Mouse (Mus musculus): ENCODE data around the gene Gm1330. TPM values are rescaled to one million over a fixed set of nuclear protein-coding genes. Genes with fewer than 3 reads are reported as not detected.
"Not testable (repeated sequence)": the region's sequence is repeated elsewhere in the genome, so short reads cannot be mapped to it uniquely, and the experiment has no call there.

Gene Gm1330
- total RNA-seq (2014; rRNA removed) (not detected in 2 replicates), polyA plus RNA-seq (2015; fragmentation: Nextera tagmentation; extraction: Ambion mirVana) (not detected in 2 replicates)

DNA sequence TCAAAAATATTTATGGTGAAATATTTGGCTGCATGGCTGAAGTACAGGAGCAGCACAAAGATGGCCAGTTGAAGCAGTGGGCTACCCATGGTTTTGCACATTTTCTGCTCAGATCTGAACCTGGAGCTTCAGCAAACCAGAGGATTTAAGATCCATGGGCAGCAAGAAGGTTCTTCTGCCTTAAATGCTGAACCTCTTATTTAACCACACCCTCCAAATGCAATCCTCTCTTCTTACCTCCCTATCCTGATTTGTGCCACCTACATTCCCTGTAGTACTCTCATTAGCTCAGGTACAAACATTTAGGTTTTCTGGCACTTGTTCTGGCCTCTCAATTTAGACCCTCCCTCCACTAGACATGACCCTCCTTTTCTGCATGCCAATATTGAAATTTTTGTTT, at the start of gene Gm1330:
Gene Gm1330 (minus strand): TSS at position 101 of the 400 bp plus-strand sequence.
- no peak within 1 kb of the TSS for H3K27ac ChIP-seq
- no peak for ATAC-seq

GRCm38 (mm10) chr2:149017137-149017536, 14.1 kb upstream of the Gm1330 start, which contains the start of gene Gm10750:
Gene Gm10750 (minus strand): TSS chr2:149017237.
- H3K4me2 ChIP-seq (ENCODE audit: low read depth, low read length); H3K9ac ChIP-seq (replicated peaks; ENCODE audit: low read length); H3K4me1 ChIP-seq (ENCODE audit: insufficient read depth, low read length); H3K27me3 ChIP-seq (ENCODE audit: insufficient read depth, low read length); H3K36me3 ChIP-seq (ENCODE audit: insufficient read depth, low read length); H3K4me3 ChIP-seq (ENCODE audit: low read length); DNase-seq (ENCODE audit: low spot score); H3K27ac ChIP-seq; ATAC-seq; H3K9me3 ChIP-seq (ENCODE audit: low read length): not testable (repeated sequence)
- WGBS = 73% methylated on average over 5 of the region's 5 CpGs

More for the DNA sequence above, at the start of gene Gm1330:
- DNase-seq (ENCODE audit: low spot score) = no peak
- Histone ChIP-seq H3K4me1 (ENCODE audit: insufficient read depth, low read length) (no peaks in the 10 kb centered on the region), H3K36me3 (ENCODE audit: insufficient read depth, low read length) (no peaks in the 10 kb centered on the region), H3K4me2 (ENCODE audit: low read depth, low read length) (no peak within 1 kb of the TSS), H3K27me3 (ENCODE audit: insufficient read depth, low read length) (no peaks in the 10 kb centered on the region), H3K9me3 (ENCODE audit: low read length) (no peaks in the 10 kb centered on the region), H3K9ac (replicated peaks; ENCODE audit: low read length) (no peak within 1 kb of the TSS), H3K4me3 (ENCODE audit: low read length) (no peak within 1 kb of the TSS)
- TF ChIP-seq CTCF (IDR thresholded peaks at IDR 0.05; ENCODE audit: low read depth) = no peak

DNA sequence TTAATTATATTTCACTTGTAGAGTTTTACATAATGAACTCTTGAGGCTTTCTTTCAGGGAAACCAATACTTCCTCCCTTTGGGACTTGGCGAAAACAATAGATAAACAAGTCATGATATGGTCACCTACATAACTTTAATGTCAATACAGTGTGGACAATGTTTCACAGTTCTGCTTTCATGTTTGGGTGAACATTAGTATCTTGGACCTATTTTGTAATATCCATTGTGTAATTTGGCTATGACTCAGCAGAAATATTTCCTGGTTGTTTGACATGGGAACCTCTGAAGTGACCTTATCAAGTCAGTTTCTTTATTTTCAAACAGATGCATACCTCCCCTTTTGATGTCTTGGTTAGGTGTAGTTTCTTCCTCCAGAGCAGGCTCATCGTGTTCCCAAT, 1.8 kb upstream of the Gm1330 start:
- Histone ChIP-seq H3K4me1 (ENCODE audit: insufficient read depth, low read length) (no peaks in the 10 kb centered on the region), H3K9ac (replicated peaks; ENCODE audit: low read length) (no peak overlapping the region), H3K4me3 (ENCODE audit: low read length) (no peak overlapping the region), H3K9me3 (ENCODE audit: low read length) (no peaks in the 10 kb centered on the region), H3K4me2 (ENCODE audit: low read depth, low read length) (no peak overlapping the region), H3K36me3 (ENCODE audit: insufficient read depth, low read length) (no peaks in the 10 kb centered on the region), H3K27ac (no peak overlapping the region), H3K27me3 (ENCODE audit: insufficient read depth, low read length) (no peaks in the 10 kb centered on the region)
- 76% methylated on average over 2 of the region's 2 CpGs for WGBS
- TF ChIP-seq CTCF (IDR thresholded peaks at IDR 0.05; ENCODE audit: low read depth) = no peak
- DNase-seq (ENCODE audit: low spot score) = no peak
- ATAC-seq = no peak

- Histone ChIP-seq H3K4me1 (ENCODE audit: insufficient read depth, low read length) (no peaks in the 10 kb centered on the region), H3K27me3 (ENCODE audit: insufficient read depth, low read length) (no peaks in the 10 kb centered on the region), H3K9me3 (ENCODE audit: low read length) (no peaks in the 10 kb centered on the region), H3K4me2 (ENCODE audit: low read depth, low read length) (no peak overlapping the region), H3K9ac (replicated peaks; ENCODE audit: low read length) (no peak overlapping the region), H3K27ac (no peak overlapping the region), H3K36me3 (ENCODE audit: insufficient read depth, low read length) (no peaks in the 10 kb centered on the region), H3K4me3 (ENCODE audit: low read length) (no peak overlapping the region)
- no peak for TF ChIP-seq CTCF (IDR thresholded peaks at IDR 0.05; ENCODE audit: low read depth)
- WGBS = 89% methylated on average over 2 of the region's 2 CpGs
- ATAC-seq = no peak
- no peak for DNase-seq (ENCODE audit: low spot score)
These were observed 7.9 kb downstream of the Gm1330 start for GRCm38 (mm10) chr2:148995133-148995532.

Other genes starting within 250 kb of the Gm1330 start
- gene Cst11, start 231.8 kb downstream of the Gm1330 start, total RNA-seq (2014; rRNA removed) = not detected in 2 replicates
- gene Cst11, start 231.8 kb downstream of the Gm1330 start, polyA plus RNA-seq (2015; fragmentation: Nextera tagmentation; extraction: Ambion mirVana) = not detected in 2 replicates
- gene 8030411F24Rik, start 221.2 kb downstream of the Gm1330 start, total RNA-seq (2014; rRNA removed) = not detected in 2 replicates
- gene 8030411F24Rik, start 221.2 kb downstream of the Gm1330 start, polyA plus RNA-seq (2015; fragmentation: Nextera tagmentation; extraction: Ambion mirVana) = not detected in 2 replicates
- gene Cst12, start 213.9 kb downstream of the Gm1330 start, total RNA-seq (2014; rRNA removed) = not detected in 2 replicates
- not detected in 2 replicates for gene Cst12, start 213.9 kb downstream of the Gm1330 start, polyA plus RNA-seq (2015; fragmentation: Nextera tagmentation; extraction: Ambion mirVana)
- gene Cst8, start 204.5 kb downstream of the Gm1330 start, total RNA-seq (2014; rRNA removed) = not detected in 2 replicates
- gene Cst8, start 204.5 kb downstream of the Gm1330 start, polyA plus RNA-seq (2015; fragmentation: Nextera tagmentation; extraction: Ambion mirVana) = not detected in 2 replicates
- not detected in 2 replicates for gene Cst13, start 183.2 kb downstream of the Gm1330 start, total RNA-seq (2014; rRNA removed)
- not detected in 2 replicates for gene Cst13, start 183.2 kb downstream of the Gm1330 start, polyA plus RNA-seq (2015; fragmentation: Nextera tagmentation; extraction: Ambion mirVana)
- gene Cst9, start 168.1 kb downstream of the Gm1330 start, total RNA-seq (2014; rRNA removed) = not detected in 2 replicates
- not detected in 2 replicates for gene Cst9, start 168.1 kb downstream of the Gm1330 start, polyA plus RNA-seq (2015; fragmentation: Nextera tagmentation; extraction: Ambion mirVana)
- not detected in 2 replicates for gene 9230104L09Rik, start 138.2 kb downstream of the Gm1330 start, total RNA-seq (2014; rRNA removed)
- gene 9230104L09Rik, start 138.2 kb downstream of the Gm1330 start, polyA plus RNA-seq (2015; fragmentation: Nextera tagmentation; extraction: Ambion mirVana) = not detected in 2 replicates
- gene Cst3, start 127.6 kb downstream of the Gm1330 start, total RNA-seq (2014; rRNA removed) = 787 and 928 TPM in 2 replicates
- 1,585 and 1,721 TPM in 2 replicates for gene Cst3, start 127.6 kb downstream of the Gm1330 start, polyA plus RNA-seq (2015; fragmentation: Nextera tagmentation; extraction: Ambion mirVana)
- not detected in 2 replicates for gene Gm10750, start 14.0 kb upstream of the Gm1330 start, total RNA-seq (2014; rRNA removed)
- gene Gm10750, start 14.0 kb upstream of the Gm1330 start, polyA plus RNA-seq (2015; fragmentation: Nextera tagmentation; extraction: Ambion mirVana) = not detected in 2 replicates

Data from hindbrain, postnatal 0 days (tissue).